Mouse (Mus musculus) liver, embryonic 14.5 days (tissue): Measurements from ENCODE around the gene Dnm2. TPM values are rescaled to one million over a fixed set of nuclear protein-coding genes. Genes with fewer than 3 reads are reported as not detected.

Source experiments
- ATAC-seq: fragments of 200-750 bp; cut with Nextera tagmentation; 2 replicates; pipeline ENCODE4 v1.8.0; 2017; ENCODE audit warnings: moderate number of reproducible peaks, mild to moderate bottlenecking, moderate library complexity; ENCODE audit not compliant: insufficient read depth
- DNase-seq, 3 experiments: peaks; one replicate each; pipeline ENCODE4 v3.0.0-alpha.2; 2012 to 2013; ENCODE audit warnings: low read depth in 3 of 3, low spot score in 3 of 3
- H3K27ac ChIP-seq: fragments of 300-500 bp; sonication (generic); 2 replicates; pipeline ENCODE4 v1.5.1; 2014; ENCODE audit warnings: moderate library complexity, mild to moderate bottlenecking, control low read depth, inconsistent platforms
- H3K27me3 ChIP-seq: fragments of 300-500 bp; sonication (generic); 2 replicates; pipeline ENCODE4 v1.6.1; 2014; ENCODE audit warnings: mild to moderate bottlenecking, low read length, moderate library complexity; ENCODE audit not compliant: control insufficient read depth, insufficient read depth
- H3K36me3 ChIP-seq: fragments of 300-500 bp; sonication (generic); replicated peaks from 2 replicates; pipeline ENCODE4 v1.6.1; 2014; ENCODE audit warnings: low read depth; ENCODE audit not compliant: control insufficient read depth, insufficient read depth
- H3K4me1 ChIP-seq, 2 experiments: fragments of 200-500 bp in 1 of 2; fragments of 300-500 bp in 1 of 2; sonication (generic) in 1 of 2; replicated peaks; 2 replicates each; pipeline ENCODE4 v1.6.1; 2012 to 2014; ENCODE audit warnings: antibody characterized with exemption in 1 of 2, inconsistent platforms in 1 of 2, low read length in 1 of 2; ENCODE audit not compliant: control insufficient read depth in 2 of 2, insufficient read depth in 2 of 2
- H3K4me2 ChIP-seq: fragments of 300-500 bp; sonication (generic); 2 replicates; pipeline ENCODE4 v1.6.1; 2014; ENCODE audit warnings: low read depth, mild to moderate bottlenecking, control low read depth, moderate library complexity
- H3K4me3 ChIP-seq, 2 experiments: fragments of 200-500 bp in 1 of 2; fragments of 300-500 bp in 1 of 2; sonication (generic) in 1 of 2; 2 replicates each; pipeline ENCODE4 v1.5.1; 2012 to 2014; ENCODE audit warnings: low read depth in 2 of 2, low read length in 2 of 2, mild to moderate bottlenecking in 2 of 2, control low read depth in 1 of 2, inconsistent platforms in 1 of 2, moderate library complexity in 1 of 2; ENCODE audit not compliant: insufficient read depth in 1 of 2
- H3K9ac ChIP-seq: fragments of 300-500 bp; sonication (generic); replicated peaks from 2 replicates; pipeline ENCODE4 v1.6.1; 2014; ENCODE audit warnings: mild to moderate bottlenecking, control low read depth, moderate library complexity
- H3K9me3 ChIP-seq: fragments of 300-500 bp; sonication (generic); 2 replicates; pipeline ENCODE4 v1.6.1; 2016; ENCODE audit warnings: low read length, mixed read lengths; ENCODE audit not compliant: control insufficient read depth
- CTCF ChIP-seq: IDR thresholded peaks from 2 replicates; pipeline ENCODE4 v1.5.1; 2016; ENCODE audit warnings: antibody characterized with exemption, low read depth, control low read depth
- EP300 ChIP-seq: IDR thresholded peaks from 2 replicates; pipeline ENCODE4 v1.6.1; 2016; ENCODE audit warnings: antibody characterized with exemption, low read depth
- WGBS: fragments of 180-500 bp; shearing (Covaris S2); extraction: QIAGEN DNeasy Blood & Tissue Kit; methylation state at CpG from one replicate; pipeline ENCODE4 v1.1.7; 2014; ENCODE audit not compliant: insufficient replicate concordance; 5-methylcytosine and 5-hydroxymethylcytosine counted together
- polyA plus RNA-seq, 2 experiments: library from polyadenylated mRNA; depleted of rRNA in 1 of 2; stranded (reverse) in 1 of 2; unstranded in 1 of 2; fragments of >200 nt; fragmentation: Nextera tagmentation in 1 of 2; extraction: Ambion mirVana in 1 of 2; gene quantifications; 2 replicates each; pipeline versions ENCODE4 v1.2.1 to v1.2.3; 2012 to 2014

Gene Dnm2
- polyA plus RNA-seq, 2 experiments, result 31.6 to 36.8 TPM

- H3K9me3 ChIP-seq, result no peaks in the 10 kb centered on the region
- H3K27me3 ChIP-seq, result no peaks in the 10 kb centered on the region
- no peak for ATAC-seq
- no peak overlapping the region for H3K9ac ChIP-seq
- peaks cover 2% of the 10 kb centered on the region; the same call in 1 of the 2 replicates for H3K36me3 ChIP-seq
- TF ChIP-seq CTCF (no peak), EP300 (no peak)
- DNase-seq, result no peak
- peaks cover 12 to 28% of the 10 kb centered on the region in 2 experiments for H3K4me1 ChIP-seq
- no peak overlapping the region for H3K4me2 ChIP-seq
- H3K27ac ChIP-seq, result no peak overlapping the region
- H3K4me3 ChIP-seq, result no peak overlapping the region
These were observed 15.7 kb downstream of the Dnm2 start for GRCm38 (mm10) chr9:21440387-21440786.

GRCm38 (mm10) chr9:21443853-21444252 is 19.1 kb downstream of the Dnm2 start:
- WGBS, result 83% methylated on average over 8 of the region's 8 CpGs
- no peak for DNase-seq
- TF ChIP-seq CTCF (no peak), EP300 (no peak)

GRCm38 (mm10) chr9:21444574-21444973 is 19.9 kb downstream of the Dnm2 start:
- no peak overlapping the region for H3K4me3 ChIP-seq
- no peaks in the 10 kb centered on the region for H3K9me3 ChIP-seq
- DNase-seq (no peak), ATAC-seq (no peak)
- H3K9ac ChIP-seq, result no peak overlapping the region
- H3K4me2 ChIP-seq, result no peak overlapping the region
- H3K27me3 ChIP-seq, result no peaks in the 10 kb centered on the region
- H3K36me3 ChIP-seq, result peaks cover 3% of the 10 kb centered on the region; the same call in 1 of the 2 replicates
- no peak for TF ChIP-seq CTCF
- no peak for TF ChIP-seq EP300
- H3K4me1 ChIP-seq, result peaks cover 0 to 2% of the 10 kb centered on the region in 2 experiments; a peak in 1 of 4 replicates
- 59% methylated on average over 4 of the region's 4 CpGs for WGBS
- H3K27ac ChIP-seq, result no peak overlapping the region

More at GRCm38 (mm10) chr9:21443853-21444252, 19.1 kb downstream of the Dnm2 start:
- ATAC-seq, result no peak
- no peak overlapping the region for H3K4me2 ChIP-seq
- no peaks in the 10 kb centered on the region for H3K27me3 ChIP-seq
- no peak overlapping the region for H3K27ac ChIP-seq
- H3K4me3 ChIP-seq, result no peak overlapping the region
- H3K36me3 ChIP-seq, result peaks cover 3% of the 10 kb centered on the region; the same call in 1 of the 2 replicates
- no peaks in the 10 kb centered on the region for H3K9me3 ChIP-seq
- H3K9ac ChIP-seq, result no peak overlapping the region
- H3K4me1 ChIP-seq, result peaks cover 0 to 5% of the 10 kb centered on the region in 2 experiments; a peak in 2 of 4 replicates

- Histone ChIP-seq H3K27me3 (no peaks in the 10 kb centered on the region), H3K9ac (no peak overlapping the region), H3K27ac (no peak overlapping the region), H3K36me3 (peaks cover 3% of the 10 kb centered on the region; the same call in 1 of the 2 replicates), H3K4me1 (peaks cover 0 to 5% of the 10 kb centered on the region in 2 experiments; a peak in 2 of 4 replicates), H3K4me2 (no peak overlapping the region), H3K9me3 (no peaks in the 10 kb centered on the region), H3K4me3 (no peak overlapping the region)
- DNase-seq (no peak), ATAC-seq (no peak)
- 86% methylated on average over 6 of the region's 6 CpGs for WGBS
- TF ChIP-seq CTCF, result peak; percentile 27; the same call in 1 of the 2 replicates
- TF ChIP-seq EP300, result no peak
These were observed 20.5 kb downstream of the Dnm2 start for GRCm38 (mm10) chr9:21445081-21445744.

GRCm38 (mm10) chr9:21447778-21448177 is 23.1 kb downstream of the Dnm2 start:
- WGBS, result 80% methylated on average over 2 of the region's 2 CpGs
- Histone ChIP-seq H3K27me3 (no peaks in the 10 kb centered on the region), H3K27ac (no peak overlapping the region), H3K4me3 (no peak overlapping the region), H3K9me3 (no peaks in the 10 kb centered on the region), H3K36me3 (peaks cover 3% of the 10 kb centered on the region; the same call in 1 of the 2 replicates), H3K4me2 (no peak overlapping the region), H3K9ac (no peak overlapping the region), H3K4me1 (peaks cover 9 to 27% of the 10 kb centered on the region in 2 experiments)
- ATAC-seq (no peak), DNase-seq (no peak)
- TF ChIP-seq EP300, result no peak
